Mouse (Mus musculus) midbrain, embryonic 13.5 days (tissue): Measurements from ENCODE around the gene Slc25a11. TPM values are rescaled to one million over a fixed set of nuclear protein-coding genes. Genes with fewer than 3 reads are reported as not detected.

Experiments used
- ATAC-seq: fragments of 200-750 bp; cut with Nextera tagmentation; 2 replicates; pipeline ENCODE4 v1.8.0; 2017; ENCODE audit warnings: mild to moderate bottlenecking, moderate TSS enrichment, moderate library complexity
- H3K27ac ChIP-seq: fragments of 300-500 bp; sonication (generic); 2 replicates; pipeline ENCODE4 v1.5.1; 2015; ENCODE audit warnings: inconsistent platforms, mild to moderate bottlenecking, moderate library complexity
- H3K27me3 ChIP-seq: fragments of 300-500 bp; sonication (generic); 2 replicates; pipeline ENCODE4 v1.6.1; 2015; ENCODE audit warnings: mild to moderate bottlenecking, inconsistent platforms
- H3K36me3 ChIP-seq: fragments of 300-500 bp; sonication (generic); 2 replicates; pipeline ENCODE4 v1.6.1; 2015; ENCODE audit warnings: mild to moderate bottlenecking, inconsistent platforms
- H3K4me1 ChIP-seq: fragments of 300-500 bp; sonication (generic); replicated peaks from 2 replicates; pipeline ENCODE4 v1.6.1; 2015; ENCODE audit warnings: inconsistent platforms
- H3K4me2 ChIP-seq: fragments of 300-500 bp; sonication (generic); replicated peaks from 2 replicates; pipeline ENCODE4 v1.6.1; 2015; ENCODE audit warnings: moderate library complexity, mild to moderate bottlenecking, inconsistent platforms
- H3K4me3 ChIP-seq: fragments of 300-500 bp; sonication (generic); replicated peaks from 2 replicates; pipeline ENCODE4 v1.5.1; 2015; ENCODE audit warnings: mild to moderate bottlenecking, inconsistent platforms
- H3K9ac ChIP-seq: fragments of 300-500 bp; sonication (generic); replicated peaks from 2 replicates; pipeline ENCODE4 v1.6.1; 2015; ENCODE audit warnings: mild to moderate bottlenecking, inconsistent platforms
- H3K9me3 ChIP-seq: fragments of 300-500 bp; sonication (generic); 2 replicates; pipeline ENCODE4 v1.6.1; 2016; ENCODE audit warnings: mild to moderate bottlenecking, inconsistent platforms
- WGBS: fragments of 180-500 bp; shearing (Covaris S2); methylation state at CpG from one replicate; pipeline ENCODE4 v1.1.7; 2015; 5-methylcytosine and 5-hydroxymethylcytosine counted together
- polyA plus RNA-seq: library from polyadenylated mRNA; unstranded; fragments of >200 nt; fragmentation: Nextera tagmentation; extraction: Ambion mirVana; gene quantifications from 2 replicates; pipeline ENCODE4 v1.2.1, GENCODE M21; 2015

Slc25a11 gene
- polyA plus RNA-seq, 1 experiment from 2014 or later: 169 TPM

GRCm38 (mm10) chr11:70647716-70648420 lies 589 bp upstream of the Slc25a11 start:
- H3K27ac ChIP-seq: peak overlapping the region; percentile 92
- no peaks in the 10 kb centered on the region for H3K9me3 ChIP-seq
- peak overlapping the region; percentile 83 for H3K9ac ChIP-seq
- peaks cover 56% of the 10 kb centered on the region for H3K4me1 ChIP-seq
- WGBS: 4% methylated on average over 28 of the region's 28 CpGs
- peaks cover 65% of the 10 kb centered on the region for H3K36me3 ChIP-seq
- ATAC-seq: peak; percentile 35
- H3K27me3 ChIP-seq: no peaks in the 10 kb centered on the region
- H3K4me3 ChIP-seq: peak overlapping the region; percentile 72
- peak overlapping the region; percentile 98 for H3K4me2 ChIP-seq

- Histone ChIP-seq H3K4me2 (peak overlapping the region; percentile 90), H3K4me3 (peak overlapping the region; percentile 72), H3K36me3 (peaks cover 53% of the 10 kb centered on the region), H3K27me3 (no peaks in the 10 kb centered on the region), H3K27ac (peak overlapping the region; percentile 92), H3K9ac (peak overlapping the region; percentile 92), H3K9me3 (no peaks in the 10 kb centered on the region), H3K4me1 (peaks cover 42% of the 10 kb centered on the region)
- peak; percentile 10; the same call in 1 of the 2 replicates for ATAC-seq
- WGBS: 25% methylated on average over 3 of the region's 3 CpGs
Observed at GRCm38 (mm10) chr11:70646259-70646555, 1.1 kb downstream of the Slc25a11 start.

- H3K36me3 ChIP-seq: peaks cover 48% of the 10 kb centered on the region
- peak overlapping the region; percentile 92; the same call in 1 of the 2 replicates for H3K27ac ChIP-seq
- H3K27me3 ChIP-seq: no peaks in the 10 kb centered on the region
- H3K4me3 ChIP-seq: peak overlapping the region; percentile 72
- WGBS: 94% methylated on average over 12 of the region's 12 CpGs
- ATAC-seq: 0 out of 2 replicates have a peak, but pooled peaks have one; percentile 1
- peak overlapping the region; percentile 90 for H3K4me2 ChIP-seq
- H3K4me1 ChIP-seq: peaks cover 39% of the 10 kb centered on the region
- H3K9me3 ChIP-seq: no peaks in the 10 kb centered on the region
- H3K9ac ChIP-seq: peak overlapping the region; percentile 92
Observed at GRCm38 (mm10) chr11:70645461-70646258, 1.6 kb downstream of the Slc25a11 start.

- no peaks in the 10 kb centered on the region for H3K27me3 ChIP-seq
- 97% methylated on average over 8 of the region's 8 CpGs for WGBS
Observed at GRCm38 (mm10) chr11:70644564-70645103, 2.6 kb downstream of the Slc25a11 start.

GRCm38 (mm10) chr11:70643051-70643450 lies 4.2 kb downstream of the Slc25a11 start:
- Histone ChIP-seq H3K9me3 (no peaks in the 10 kb centered on the region), H3K27ac (no peak overlapping the region), H3K4me3 (no peak overlapping the region), H3K9ac (no peak overlapping the region), H3K36me3 (peaks cover 28% of the 10 kb centered on the region), H3K27me3 (no peaks in the 10 kb centered on the region), H3K4me1 (peaks cover 22% of the 10 kb centered on the region), H3K4me2 (no peak overlapping the region)
- ATAC-seq: no peak
- 91% methylated on average over 6 of the region's 6 CpGs for WGBS

More at GRCm38 (mm10) chr11:70644564-70645103, 2.6 kb downstream of the Slc25a11 start:
- peaks cover 38% of the 10 kb centered on the region for H3K36me3 ChIP-seq
- no peak overlapping the region for H3K4me2 ChIP-seq
- H3K9ac ChIP-seq: no peak overlapping the region
- no peak for ATAC-seq
- peaks cover 37% of the 10 kb centered on the region for H3K4me1 ChIP-seq
- H3K4me3 ChIP-seq: no peak overlapping the region
- H3K9me3 ChIP-seq: no peaks in the 10 kb centered on the region
- H3K27ac ChIP-seq: no peak overlapping the region

GRCm38 (mm10) chr11:70641241-70641640 lies 6.0 kb downstream of the Slc25a11 start:
- Histone ChIP-seq H3K4me2 (no peak overlapping the region), H3K27me3 (no peaks in the 10 kb centered on the region), H3K9me3 (no peaks in the 10 kb centered on the region), H3K36me3 (peaks cover 28% of the 10 kb centered on the region), H3K4me1 (peaks cover 14% of the 10 kb centered on the region), H3K9ac (no peak overlapping the region), H3K27ac (no peak overlapping the region), H3K4me3 (no peak overlapping the region)
- WGBS: 88% methylated on average over 7 of the region's 7 CpGs
- no peak for ATAC-seq

GRCm38 (mm10) chr11:70639976-70640375 lies 7.3 kb downstream of the Slc25a11 start:
- H3K9ac ChIP-seq: no peak overlapping the region
- no peak overlapping the region for H3K27ac ChIP-seq
- H3K9me3 ChIP-seq: no peaks in the 10 kb centered on the region
- peaks cover 24% of the 10 kb centered on the region for H3K36me3 ChIP-seq
- H3K4me1 ChIP-seq: peaks cover 2% of the 10 kb centered on the region
- H3K4me3 ChIP-seq: no peak overlapping the region
- H3K4me2 ChIP-seq: no peak overlapping the region
- 90% methylated on average over 8 of the region's 8 CpGs for WGBS
- H3K27me3 ChIP-seq: no peaks in the 10 kb centered on the region
- no peak for ATAC-seq

- Histone ChIP-seq H3K4me2 (no peak within 1 kb of the TSS), H3K4me3 (no peak within 1 kb of the TSS), H3K27me3 (no peaks in the 10 kb centered on the region), H3K36me3 (peaks cover 12% of the 10 kb centered on the region; the same call in 1 of the 2 replicates), H3K9me3 (no peaks in the 10 kb centered on the region), H3K27ac (no peak within 1 kb of the TSS), H3K9ac (no peak within 1 kb of the TSS), H3K4me1 (no peaks in the 10 kb centered on the region)
- WGBS: 52% methylated on average over 5 of the region's 5 CpGs
- no peak for ATAC-seq
Observed at GRCm38 (mm10) chr11:70638714-70639278, 8.5 kb downstream of the Slc25a11 start, which contains the start of gene Gp1ba. Gene Gp1ba (plus strand): TSS chr11:70639122.

GRCm38 (mm10) chr11:70638293-70638692 lies 9.0 kb downstream of the Slc25a11 start:
- no peak overlapping the region for H3K27ac ChIP-seq
- H3K9me3 ChIP-seq: no peaks in the 10 kb centered on the region
- H3K36me3 ChIP-seq: peaks cover 8% of the 10 kb centered on the region; the same call in 1 of the 2 replicates
- ATAC-seq: no peak
- H3K4me3 ChIP-seq: no peak overlapping the region
- no peak overlapping the region for H3K4me2 ChIP-seq
- H3K27me3 ChIP-seq: no peaks in the 10 kb centered on the region
- H3K4me1 ChIP-seq: no peaks in the 10 kb centered on the region
- 94% methylated on average over 1 of the region's 1 CpGs for WGBS
- H3K9ac ChIP-seq: no peak overlapping the region

GRCm38 (mm10) chr11:70637764-70638163 lies 9.5 kb downstream of the Slc25a11 start:
- H3K4me3 ChIP-seq: no peak overlapping the region
- no peak overlapping the region for H3K4me2 ChIP-seq
- H3K27me3 ChIP-seq: no peaks in the 10 kb centered on the region
- WGBS: 91% methylated on average over 1 of the region's 1 CpGs
- H3K36me3 ChIP-seq: peaks cover 3% of the 10 kb centered on the region; the same call in 1 of the 2 replicates
- H3K27ac ChIP-seq: no peak overlapping the region
- no peaks in the 10 kb centered on the region for H3K9me3 ChIP-seq
- H3K4me1 ChIP-seq: no peaks in the 10 kb centered on the region
- no peak overlapping the region for H3K9ac ChIP-seq
- no peak for ATAC-seq

- 83% methylated on average over 4 of the region's 4 CpGs for WGBS
- Histone ChIP-seq H3K4me2 (no peak overlapping the region), H3K4me3 (no peak overlapping the region), H3K9ac (no peak overlapping the region), H3K27ac (no peak overlapping the region), H3K9me3 (no peaks in the 10 kb centered on the region), H3K4me1 (no peaks in the 10 kb centered on the region), H3K27me3 (no peaks in the 10 kb centered on the region), H3K36me3 (no peaks in the 10 kb centered on the region)
- no peak for ATAC-seq
Observed at GRCm38 (mm10) chr11:70635601-70636000, 11.7 kb downstream of the Slc25a11 start.

GRCm38 (mm10) chr11:70630129-70630528 lies 17.1 kb downstream of the Slc25a11 start:
- Histone ChIP-seq H3K9me3 (no peaks in the 10 kb centered on the region), H3K36me3 (no peaks in the 10 kb centered on the region), H3K27me3 (no peaks in the 10 kb centered on the region), H3K4me2 (no peak overlapping the region), H3K4me1 (no peaks in the 10 kb centered on the region), H3K27ac (no peak overlapping the region), H3K4me3 (no peak overlapping the region), H3K9ac (no peak overlapping the region)
- ATAC-seq: no peak
- 71% methylated on average over 7 of the region's 7 CpGs for WGBS
